Mouse (Mus musculus): ENCODE data around the gene Fam25c. TPM values are rescaled to one million over a fixed set of nuclear protein-coding genes. Genes with fewer than 3 reads are reported as not detected.
"Not testable (repeated sequence)": the region's sequence is repeated elsewhere in the genome, so short reads cannot be mapped to it uniquely, and the experiment has no call there.

Fam25c gene
- total RNA-seq, 2 experiments from 2014 or later = not detected

DNA sequence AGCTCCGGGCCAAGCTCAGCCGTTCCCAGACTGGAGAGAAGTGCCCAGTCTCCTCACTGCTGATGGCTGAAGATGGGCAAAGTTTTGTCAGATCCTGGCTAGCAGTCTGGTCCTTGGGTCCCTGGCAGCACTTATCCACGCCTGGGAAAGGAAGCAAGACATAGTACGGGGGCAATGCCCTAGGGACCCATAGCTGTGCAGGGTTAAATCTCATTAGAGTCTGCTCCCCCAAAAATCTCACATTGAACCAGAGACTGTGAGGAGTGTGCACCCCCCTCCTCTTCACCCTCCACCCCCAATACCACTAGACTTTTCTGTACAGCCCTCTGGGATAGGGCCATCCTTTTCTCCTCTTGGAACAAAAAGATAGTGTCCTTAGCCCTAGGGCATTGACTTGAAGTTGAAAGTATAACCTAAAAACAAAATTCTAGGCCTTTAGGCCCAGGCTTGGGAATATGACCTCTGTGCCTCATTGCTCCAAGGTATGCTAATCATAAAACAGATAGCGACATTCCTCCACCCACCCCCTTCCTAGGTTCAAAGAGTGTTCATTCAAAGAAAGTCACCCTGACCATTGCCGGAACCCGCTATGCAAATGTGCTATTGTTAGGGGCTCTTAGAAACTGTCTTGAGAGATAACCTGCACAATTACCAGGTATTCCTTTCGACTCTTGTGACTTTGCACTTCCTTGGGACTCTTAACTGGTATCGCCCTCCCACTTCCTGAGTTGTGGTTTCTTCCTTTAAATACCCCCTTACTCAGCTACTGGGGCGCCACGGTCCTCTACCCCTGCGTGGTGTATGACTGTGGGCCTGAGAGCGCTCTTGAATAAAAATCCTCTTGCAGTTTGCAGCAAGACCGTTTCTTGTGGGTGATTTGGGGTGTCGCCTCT, 9.3 kb upstream of the Fam25c start:
- DNase-seq (ENCODE audit: low spot score in 2 of 2) = not testable (repeated sequence)

DNA sequence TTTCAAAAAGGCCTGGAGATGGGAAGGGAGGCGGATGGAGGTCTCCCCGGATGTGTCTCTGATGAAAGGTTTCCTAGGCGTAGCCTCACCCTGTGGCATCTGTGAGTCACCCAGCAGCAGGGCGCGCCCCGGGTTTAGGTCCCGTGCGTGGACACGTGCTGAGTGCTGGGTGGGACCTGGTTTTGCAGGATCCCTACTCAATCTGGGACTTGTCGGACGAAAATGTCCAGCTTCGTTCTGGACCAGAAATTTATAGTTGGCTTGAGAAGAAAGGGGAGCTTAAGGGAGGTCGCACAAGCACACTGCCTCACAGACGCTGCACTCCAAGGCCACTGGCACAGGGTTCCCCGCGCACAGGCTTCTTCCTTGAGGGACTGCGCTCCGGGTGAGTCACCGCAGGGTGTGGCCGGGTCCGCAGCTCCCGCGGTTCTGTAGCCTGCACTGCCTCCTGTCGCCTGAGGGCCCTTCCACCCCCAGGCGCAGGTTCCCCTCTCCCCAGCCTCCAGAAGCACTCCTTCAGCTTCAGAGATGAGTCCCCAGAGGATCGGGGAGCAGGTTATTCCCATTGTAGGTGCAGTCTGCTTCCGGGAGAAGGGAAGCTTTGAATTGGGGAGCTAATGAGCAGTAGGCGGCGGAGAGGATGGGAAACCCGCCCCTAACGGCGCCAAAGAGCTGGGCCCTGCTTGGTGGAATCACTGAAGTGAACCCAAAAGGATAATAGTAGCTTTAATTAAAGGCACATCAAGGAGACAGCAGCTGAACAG, 8.4 kb upstream of the Fam25c start:
- peak; percentile 50 to 54 for DNase-seq (ENCODE audit: low spot score in 2 of 2)

DNA sequence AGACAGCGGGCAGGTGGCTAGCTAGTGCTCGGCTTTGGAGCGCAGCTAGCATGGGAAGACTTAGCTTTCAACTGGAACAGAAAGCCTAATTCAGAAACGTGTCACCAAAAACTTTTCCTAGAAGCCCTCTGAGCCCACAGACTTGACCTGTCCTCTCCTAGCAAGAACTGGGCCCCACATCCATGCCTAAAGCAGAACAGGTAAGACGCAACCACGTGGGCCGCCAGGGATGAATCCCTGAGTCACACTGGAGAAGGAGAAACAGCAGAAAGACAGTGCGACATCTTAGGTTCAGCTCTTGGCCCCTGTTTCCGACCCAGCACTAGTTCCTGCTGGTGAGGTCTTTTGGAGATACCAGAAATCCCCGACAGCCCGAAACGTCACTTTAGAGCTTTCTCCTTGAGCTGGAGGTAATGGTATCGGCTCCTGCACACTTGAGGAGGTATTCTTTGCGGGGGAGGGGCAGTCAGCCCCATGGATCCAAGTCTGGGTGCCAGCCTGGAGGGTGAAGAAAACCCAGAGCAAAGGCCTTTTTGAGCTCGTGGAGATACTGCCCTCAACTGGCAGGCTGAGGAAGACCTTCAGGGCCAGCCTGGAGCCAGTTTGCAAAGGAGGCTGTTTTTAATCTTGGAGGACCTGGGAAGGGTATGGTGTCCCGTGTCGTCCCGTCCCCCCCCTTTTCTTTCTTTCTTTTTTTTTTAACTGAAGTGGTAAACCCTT, 7.7 kb upstream of the Fam25c start:
- DNase-seq (ENCODE audit: low spot score in 2 of 2) = peak; percentile 59 to 60

DNA sequence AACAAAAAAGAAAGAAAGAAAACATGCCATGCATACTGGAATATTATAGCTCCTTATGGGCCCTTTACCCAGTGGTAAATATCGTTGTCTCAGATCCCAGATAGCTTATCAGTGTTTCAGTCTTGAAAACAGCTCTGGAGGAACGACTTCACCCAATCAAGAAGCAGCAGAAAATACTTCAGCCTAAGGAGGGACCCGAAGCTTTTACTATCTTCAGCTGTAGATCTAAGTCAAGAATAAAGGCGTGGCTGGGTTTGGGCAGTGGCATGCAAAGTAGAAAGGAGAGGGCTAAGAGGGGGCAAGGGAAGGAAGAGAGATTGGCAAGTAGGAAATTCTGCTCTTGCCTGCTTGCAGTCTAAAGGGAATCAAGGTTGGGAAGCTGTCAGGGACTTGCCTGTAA, 6.9 kb upstream of the Fam25c start:
- no peak for DNase-seq (ENCODE audit: low spot score in 2 of 2)

DNA sequence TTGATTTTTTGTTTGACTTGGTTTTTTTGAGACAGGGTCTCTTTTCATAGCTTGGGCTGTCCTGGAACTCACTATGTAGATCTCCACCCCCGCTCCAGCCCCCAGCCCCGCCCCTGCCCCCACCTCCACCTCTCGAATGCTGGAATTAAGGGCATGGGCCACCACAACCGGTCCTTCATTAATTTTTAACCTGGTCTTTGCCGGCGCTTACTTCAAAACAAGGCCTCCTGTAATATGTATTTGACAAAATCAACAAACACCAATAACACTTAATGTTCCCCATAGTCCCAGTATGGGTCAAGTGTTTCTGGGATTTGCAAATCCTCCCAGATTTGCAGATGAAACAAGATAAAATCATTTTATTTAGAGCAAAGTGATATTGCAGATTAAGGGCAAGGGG, 5.0 kb upstream of the Fam25c start:
- DNase-seq (ENCODE audit: low spot score in 2 of 2) = no peak

DNA sequence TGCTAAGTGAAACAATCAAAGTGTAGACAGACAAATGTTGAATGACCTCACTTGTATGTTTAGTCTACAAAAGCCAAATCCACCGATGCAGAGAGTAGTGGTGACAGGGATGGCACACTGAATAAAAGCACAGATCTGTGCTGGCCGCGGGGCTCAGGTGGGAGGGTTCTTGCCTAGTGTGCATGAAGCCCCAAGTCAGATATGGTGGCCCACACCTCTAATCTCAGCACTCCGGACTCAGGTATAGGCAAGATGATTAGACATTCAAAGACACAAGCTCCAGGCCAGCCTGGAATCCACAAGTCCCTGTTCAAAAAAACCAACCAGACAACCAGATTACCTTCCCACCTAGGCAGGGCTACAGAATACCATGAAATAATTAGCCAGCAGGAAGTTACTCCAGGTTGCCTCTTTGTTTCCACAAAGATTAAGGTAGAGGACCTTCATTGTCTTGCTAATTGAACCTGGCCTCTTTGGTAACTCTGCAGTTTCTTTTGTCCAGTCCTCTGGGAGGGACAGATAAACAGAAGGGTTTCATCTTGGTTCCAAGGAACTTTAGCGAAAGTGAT, 4.5 kb upstream of the Fam25c start:
- DNase-seq (ENCODE audit: low spot score in 2 of 2) = no peak

DNA sequence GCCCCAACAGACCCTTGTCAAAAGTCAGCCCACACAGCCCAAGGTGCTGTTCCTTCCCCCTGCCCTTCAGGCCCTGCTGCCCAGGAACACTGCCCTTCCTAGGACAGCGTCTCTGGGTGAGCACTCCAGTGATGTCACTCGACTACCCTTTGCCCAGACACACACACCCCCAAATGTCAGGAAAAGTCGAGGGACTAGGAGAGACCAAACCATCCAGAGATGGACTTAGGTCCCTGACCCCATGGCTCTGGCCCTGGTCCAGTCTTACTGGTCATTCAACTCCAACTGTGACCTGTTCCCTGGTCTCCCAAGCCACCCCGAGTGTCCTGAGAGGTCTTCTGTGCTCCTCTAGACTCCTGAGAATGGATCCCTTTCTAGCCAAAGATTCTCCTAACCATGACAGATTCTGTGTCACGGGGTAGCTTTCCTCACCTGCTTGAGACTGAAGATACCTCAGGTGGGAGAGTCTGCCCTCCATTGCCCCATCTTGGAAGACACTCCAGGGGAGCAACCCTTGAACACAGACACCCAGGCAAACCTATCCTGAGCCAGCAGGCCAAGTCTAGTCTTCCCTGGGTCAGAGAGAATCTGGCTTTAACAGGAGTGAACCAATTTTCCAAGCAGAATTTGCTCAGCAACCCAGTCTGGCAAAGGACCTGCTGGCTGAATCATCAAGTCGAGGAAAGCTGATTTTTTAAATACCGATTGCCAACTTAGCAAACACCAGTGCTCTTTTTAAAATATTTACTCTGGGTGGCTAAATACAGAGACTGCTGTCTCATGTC, 2.6 kb upstream of the Fam25c start:
- no peak for DNase-seq (ENCODE audit: low spot score in 2 of 2)

DNA sequence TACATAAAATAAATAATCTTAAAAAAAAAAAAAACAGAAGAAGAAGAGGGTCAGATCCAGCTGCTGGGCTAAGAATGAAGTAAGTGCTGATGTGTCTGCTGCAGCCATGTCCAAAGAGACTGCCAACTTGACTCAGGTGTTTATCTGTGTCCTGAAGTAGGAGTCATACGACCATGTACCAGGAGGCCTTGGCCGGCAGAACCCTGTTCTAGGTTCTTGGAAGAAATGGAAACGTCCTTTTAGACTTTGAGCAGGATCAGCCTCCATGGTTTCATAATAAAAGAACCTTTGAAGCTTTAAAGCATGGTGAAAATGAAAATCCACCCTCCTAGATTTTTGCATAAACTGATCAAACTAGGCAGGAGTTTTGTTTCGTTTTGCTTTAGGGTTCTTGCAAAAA, 777 bp downstream of the Fam25c start:
- no peak for DNase-seq (ENCODE audit: low spot score in 2 of 2)

DNA sequence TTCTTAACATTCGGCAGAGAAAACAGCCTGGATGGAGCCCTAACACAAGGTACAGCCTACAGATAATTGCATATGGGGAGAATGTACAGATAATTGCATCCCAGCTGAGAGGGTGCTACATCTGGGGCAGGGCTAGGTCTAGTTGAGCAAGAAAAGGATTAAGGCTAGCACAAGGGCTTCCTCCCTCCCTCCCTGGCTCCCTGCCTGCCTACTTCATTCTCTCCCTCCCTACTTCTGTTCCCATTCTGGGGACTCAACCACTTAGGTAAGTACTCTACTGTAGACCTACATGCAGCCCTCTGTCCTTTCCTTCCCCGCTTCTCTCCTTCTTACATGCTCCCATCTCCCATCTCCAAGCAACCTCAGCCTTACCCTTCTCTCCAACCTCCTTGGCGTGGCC, 1.9 kb downstream of the Fam25c start:
- DNase-seq (ENCODE audit: low spot score in 2 of 2) = no peak

DNA sequence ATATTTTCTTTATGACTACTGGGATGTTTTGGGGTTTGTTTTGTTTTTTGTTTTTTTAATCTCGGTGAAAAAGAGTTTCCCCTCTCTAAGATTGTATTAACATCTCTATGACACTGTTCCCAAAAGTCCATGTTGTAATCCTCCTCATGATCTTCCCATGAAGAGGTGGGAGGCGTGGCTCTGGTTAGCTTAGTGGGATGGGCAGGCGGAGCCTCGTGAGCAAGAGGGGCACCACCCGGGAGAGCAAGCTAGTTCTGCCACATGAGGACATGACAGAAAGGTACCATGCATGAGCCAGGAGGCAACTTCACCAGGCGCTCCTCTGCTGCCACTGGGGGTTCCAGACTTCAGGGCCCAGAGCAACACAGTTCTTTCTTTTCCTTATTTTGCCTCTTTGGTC, 2.7 kb downstream of the Fam25c start:
- no peak for DNase-seq (ENCODE audit: low spot score in 2 of 2)

DNA sequence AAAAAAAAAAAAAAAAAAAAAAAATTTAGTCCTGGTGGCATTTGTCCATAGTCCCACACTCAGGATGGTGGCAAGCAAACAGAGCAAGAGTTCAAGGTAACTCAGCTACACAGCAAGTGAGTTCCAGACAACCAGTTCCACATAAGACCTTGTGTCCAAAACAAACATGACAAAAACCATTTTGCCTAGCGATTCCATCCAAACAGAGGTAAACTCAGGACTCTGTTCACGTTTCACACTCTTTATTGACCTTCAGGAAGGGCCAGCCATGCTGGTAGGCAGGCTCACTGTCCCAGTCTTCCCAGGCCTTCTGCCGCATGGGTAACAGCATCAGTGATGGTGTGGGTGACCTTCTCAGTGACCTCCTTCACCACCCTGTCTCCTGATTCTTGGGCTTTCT, 3.6 kb downstream of the Fam25c start:
- DNase-seq (ENCODE audit: low spot score in 2 of 2) = no peak

DNA sequence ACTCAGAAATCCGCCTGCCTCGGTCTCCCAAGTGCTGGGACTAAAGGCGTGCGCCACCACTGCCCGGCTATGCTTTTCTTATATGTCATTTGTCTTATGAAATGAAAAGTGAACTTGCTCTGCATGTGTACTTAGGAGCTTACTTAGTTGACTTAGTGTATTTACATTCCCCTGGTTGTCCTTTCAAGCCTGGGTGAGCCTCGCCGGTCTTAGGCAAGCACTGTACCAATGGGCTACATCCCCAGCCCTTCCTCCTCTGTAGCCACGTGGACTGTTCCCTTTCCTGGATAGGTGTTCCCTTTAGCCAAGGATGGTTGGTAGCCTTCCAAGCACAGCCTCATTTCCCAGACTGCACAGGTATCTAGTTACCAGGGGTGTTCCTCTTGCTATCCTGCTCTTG, 6.2 kb downstream of the Fam25c start:
- DNase-seq (ENCODE audit: low spot score in 2 of 2) = no peak

DNA sequence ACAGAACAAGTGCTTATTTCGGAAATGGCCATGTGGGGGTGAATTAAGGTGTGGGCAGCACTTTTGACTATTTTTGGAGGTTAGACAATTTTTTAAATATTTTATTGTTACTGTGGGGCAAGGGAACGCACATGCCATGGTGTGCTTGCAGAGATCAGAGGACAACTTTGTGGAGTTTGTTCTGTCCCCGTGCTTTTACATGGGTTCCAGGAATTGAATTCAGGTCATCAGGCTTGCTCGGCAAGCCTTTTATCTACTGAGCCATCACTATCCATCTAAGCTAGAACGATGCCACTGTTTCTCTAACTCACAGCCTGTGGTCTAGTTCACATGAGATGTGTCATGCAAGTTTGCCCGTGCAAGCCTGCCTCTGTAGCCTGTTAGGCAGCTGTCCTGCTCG, 6.9 kb downstream of the Fam25c start:
- DNase-seq (ENCODE audit: low spot score in 2 of 2) = no peak

DNA sequence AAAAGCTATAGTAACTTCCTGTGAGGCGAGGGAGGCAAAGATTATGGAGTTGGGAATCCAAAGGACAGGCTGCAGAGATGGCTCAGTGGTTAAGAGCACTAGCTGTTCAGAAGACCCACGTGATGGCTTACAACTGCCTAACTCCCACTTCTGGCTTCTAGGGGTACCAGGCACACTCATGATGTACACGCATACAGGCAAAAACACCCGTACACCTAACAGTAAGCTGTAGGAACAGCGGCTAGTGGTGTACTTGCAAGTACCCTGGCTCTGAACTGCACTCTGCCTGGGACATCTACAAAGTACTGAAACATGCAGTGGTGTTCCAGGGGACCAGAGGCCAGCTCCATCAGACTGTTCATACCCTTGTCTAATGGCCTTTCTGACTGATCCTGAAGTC, 8.1 kb downstream of the Fam25c start:
- no peak for DNase-seq (ENCODE audit: low spot score in 2 of 2)

DNA sequence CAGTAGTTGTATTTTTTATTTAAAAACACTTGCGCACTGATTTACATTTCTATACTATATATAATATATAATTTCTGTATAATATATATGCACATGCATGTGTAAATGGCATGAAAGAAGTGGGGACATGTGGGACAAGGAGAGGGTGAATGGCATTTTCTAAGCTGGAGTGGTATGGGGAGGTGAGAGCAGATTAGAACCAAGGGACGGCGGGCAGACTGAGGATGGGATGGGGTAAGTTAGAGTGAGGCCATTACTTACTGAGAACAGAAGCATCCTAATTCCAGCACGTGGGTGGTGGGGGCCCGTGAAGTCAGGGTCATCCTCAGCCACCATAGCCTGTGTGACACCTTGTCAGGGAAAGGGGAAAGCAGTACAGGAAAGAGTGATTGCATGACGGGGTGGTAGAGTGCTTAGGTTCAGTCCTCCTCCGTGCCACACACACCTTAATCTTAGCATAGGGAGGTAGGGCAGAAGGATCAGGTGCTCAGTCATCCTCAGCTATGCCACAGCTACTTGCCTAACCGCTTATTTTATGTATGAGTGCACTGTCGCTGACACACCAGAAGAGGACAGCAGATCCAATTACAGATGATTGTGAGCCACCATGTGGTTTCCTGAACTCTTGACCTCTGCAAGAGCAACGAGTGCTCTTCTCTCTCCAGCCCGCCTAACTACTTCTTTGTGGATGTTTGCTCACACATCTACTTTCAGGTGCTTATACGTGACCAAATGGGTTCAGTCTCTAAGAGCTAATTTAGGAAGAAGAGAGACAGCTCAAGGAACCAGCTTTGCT, 9.3 kb downstream of the Fam25c start:
- DNase-seq (ENCODE audit: low spot score in 2 of 2) = no peak

DNA sequence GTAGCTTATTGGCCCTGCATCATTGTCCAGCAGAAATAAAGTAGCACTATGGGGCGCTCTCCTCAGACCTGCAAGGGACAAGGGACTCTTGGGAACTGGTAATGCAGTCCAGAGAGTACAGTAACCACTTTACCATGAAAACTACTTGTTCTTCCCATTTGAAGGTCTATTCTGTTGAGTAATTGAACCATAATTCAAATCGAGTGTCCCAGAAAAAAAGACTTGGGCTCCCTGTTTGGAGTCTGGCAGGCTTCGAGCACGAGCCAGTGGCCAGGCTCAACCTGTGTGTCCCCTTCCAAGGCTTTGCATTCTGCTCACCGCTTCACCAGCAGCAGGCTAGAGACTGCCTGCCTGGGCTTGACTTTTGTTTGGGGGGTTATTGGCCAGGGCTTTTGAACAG, 10.9 kb downstream of the Fam25c start:
- no peak for DNase-seq (ENCODE audit: low spot score in 2 of 2)

DNA sequence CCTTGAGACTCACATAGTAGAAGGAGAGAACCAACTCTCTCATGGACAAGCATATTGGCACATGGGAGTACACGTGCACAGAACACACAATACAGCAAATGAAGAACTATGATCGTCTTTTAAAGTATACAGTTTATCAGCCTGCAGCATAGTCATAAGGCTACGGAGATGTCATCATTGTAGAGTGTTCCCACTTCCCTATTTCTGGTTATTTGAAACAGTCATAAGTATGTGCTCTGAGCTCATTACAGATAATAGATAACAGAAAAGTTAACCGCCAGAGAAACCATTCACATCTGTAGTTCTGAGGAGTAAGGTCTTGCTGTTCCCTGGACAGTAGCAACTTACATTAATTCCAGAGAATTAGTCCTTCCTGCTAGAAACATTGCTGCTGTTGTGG, 12.2 kb downstream of the Fam25c start:
- no peak for DNase-seq (ENCODE audit: low spot score in 2 of 2)

DNA sequence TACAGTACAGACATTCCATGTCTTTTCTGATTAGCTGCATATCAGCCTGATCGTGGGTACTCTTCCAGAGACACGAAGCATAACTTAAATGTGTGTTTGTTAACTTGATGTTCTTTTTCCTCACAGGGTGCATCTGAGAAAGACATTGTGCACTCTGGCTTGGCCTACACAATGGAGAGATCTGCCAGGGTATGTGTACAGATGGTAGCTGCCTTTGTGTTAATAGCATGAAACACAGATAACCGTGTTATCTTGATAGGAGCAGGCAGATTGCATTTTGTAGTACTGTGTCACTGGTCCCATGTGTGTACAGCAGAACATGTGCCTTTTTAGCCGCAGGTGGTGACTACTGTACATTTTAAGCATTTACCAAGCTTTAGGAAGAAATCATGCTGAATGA, 13.2 kb downstream of the Fam25c start:
- no peak for DNase-seq (ENCODE audit: low spot score in 2 of 2)

DNA sequence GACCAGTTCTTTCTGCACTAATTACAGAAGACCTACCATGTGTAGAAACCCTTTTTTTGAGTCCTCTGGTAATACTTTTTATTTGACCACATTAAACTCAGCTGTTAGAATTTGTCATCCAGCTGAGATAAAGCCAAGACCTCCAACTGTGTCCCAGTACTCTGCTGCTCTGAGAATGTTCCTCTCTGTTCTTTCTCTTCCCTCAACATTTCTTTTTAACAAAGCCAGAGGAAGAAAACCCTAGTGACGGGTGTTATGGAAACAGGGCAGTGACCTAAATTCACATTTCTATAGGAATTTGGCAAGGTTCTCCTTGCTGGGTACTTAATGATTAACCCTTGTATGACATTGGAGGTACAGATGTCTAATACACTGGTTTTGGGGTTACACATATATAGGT, 15.8 kb downstream of the Fam25c start:
- no peak for DNase-seq (ENCODE audit: low spot score in 2 of 2)

DNA sequence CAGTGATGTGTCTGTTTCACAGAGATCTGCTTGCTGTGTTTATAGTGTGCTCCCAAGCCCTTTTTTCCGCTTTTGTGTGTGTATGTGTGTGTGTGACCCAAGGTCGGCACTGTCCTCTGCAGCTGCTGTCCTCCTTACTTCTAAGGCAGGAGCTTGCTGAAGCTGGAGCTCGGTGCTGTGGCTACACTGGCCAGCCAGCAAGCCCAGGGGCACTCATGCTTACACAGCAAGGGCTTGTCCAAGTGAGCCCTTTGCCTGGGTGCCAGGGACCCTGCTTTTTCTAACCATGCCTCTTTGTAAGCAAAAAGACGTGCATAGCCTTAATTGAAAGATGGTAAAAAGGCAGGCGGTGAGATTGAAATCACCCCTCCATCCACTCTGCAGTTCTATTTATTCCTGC, 22.8 kb downstream of the Fam25c start:
- DNase-seq (ENCODE audit: low spot score in 2 of 2) = peak in 1 of 2 experiments; percentile 29

Measured in left cerebral cortex, adult 18-20 months (tissue).